Mouse (Mus musculus): Measurements from ENCODE around the gene Ubxn1.

Gene Ubxn1

GRCm38 (mm10) chr19:8844371-8845129 is 26.7 kb upstream of the Ubxn1 start:
- ChIA-PET CTCF (interaction anchor here in 3 of 4 experiments (0.6 to 1.4 kb wide), 5 partner anchors 32 to 265 kb away, joined by 3 to 5 read pairs (median 4); no protein-coding TSS in a partner anchor), POLR2A (interaction anchor here in 2 of 4 experiments (0.6 to 7.4 kb wide), 18 partner anchors 9 to 140 kb away, joined by 3 to 74 read pairs (median 4); partner anchors contain the start of genes 1810009A15Rik (in 2 of the 2), Gm49416 (in 2 of the 2), Slc3a2 (in 2 of the 2) and Eef1g (in 1 of the 2))

GRCm38 (mm10) chr19:8848356-8848755 is 22.9 kb upstream of the Ubxn1 start:
- CTCF ChIA-PET = interaction anchor here in 2 of 4 experiments (1.0 to 2.0 kb wide), 3 partner anchors 9 to 13 kb away, joined by 3 to 9 read pairs (median 4); no protein-coding TSS in a partner anchor

DNA sequence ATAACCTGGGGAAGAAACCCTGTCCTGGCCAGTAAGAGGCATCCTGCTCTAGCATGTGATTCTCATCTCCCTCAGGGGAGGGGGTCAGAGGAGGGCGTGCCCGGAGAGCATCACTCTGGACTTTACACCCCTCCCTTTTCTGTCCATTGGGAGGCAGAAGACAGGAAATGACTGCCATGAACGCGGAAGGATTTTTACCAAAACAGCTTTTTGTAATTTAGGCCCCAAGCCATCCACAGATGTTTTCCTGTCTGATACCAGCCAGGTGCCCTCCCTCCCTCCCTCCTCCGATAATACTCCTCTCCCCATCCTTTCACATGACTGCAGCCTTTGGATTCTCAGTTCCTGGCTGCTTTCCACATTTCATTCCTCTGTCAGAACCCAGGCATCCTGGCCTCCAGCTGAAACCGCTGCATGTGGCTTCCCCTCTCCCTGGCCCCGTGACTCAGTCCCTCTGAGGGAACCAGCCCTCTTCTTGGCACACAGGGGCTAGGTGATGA is 20.8 kb upstream of the Ubxn1 start, which contains the start of gene Lrrn4cl:
Gene Lrrn4cl (plus strand): TSS at position 367 of the 500 bp plus-strand sequence.
- CTCF ChIA-PET = interaction anchor here in 3 of 4 experiments (0.6 to 2.0 kb wide), 4 partner anchors 8 to 232 kb away, joined by 3 to 9 read pairs (median 4); partner anchors contain the start of gene Gng3 (in 1 of the 3)
- POLR2A ChIA-PET = interaction anchor here (0.6 to 7.4 kb wide), 38 partner anchors 11 to 232 kb away, joined by 3 to 74 read pairs (median 4); partner anchors contain the start of genes Gng3 (in 4 of the 4), 1810009A15Rik (in 3 of the 4), Gm49416 (in 3 of the 4) and Slc3a2 (in 2 of the 4)

More at GRCm38 (mm10) chr19:8848356-8848755, 22.9 kb upstream of the Ubxn1 start:
- POLR2A ChIA-PET = interaction anchor here in 2 of 4 experiments (0.6 to 7.4 kb wide), 19 partner anchors 9 to 147 kb away, joined by 3 to 74 read pairs (median 3); partner anchors contain the start of genes Gng3 (in 2 of the 2), Ttc9c (in 2 of the 2), Uqcc3 (in 2 of the 2) and 1810009A15Rik (in 1 of the 2)

- CTCF ChIA-PET = interaction anchor here in 2 of 4 experiments (0.8 to 2.6 kb wide), 13 partner anchors 9 to 239 kb away, joined by 3 to 8 read pairs (median 3); partner anchors contain the start of genes Gng3 (in 2 of the 2) and Eef1g (in 1 of the 2)
- POLR2A ChIA-PET = interaction anchor here (0.6 to 4.1 kb wide), 57 partner anchors 8 to 258 kb away, joined by 3 to 39 read pairs (median 5); partner anchors contain the start of genes 1810009A15Rik (in 4 of the 4), Gm49416 (in 4 of the 4), Gng3 (in 3 of the 4) and Ubxn1 (in 3 of the 4)
Observed at GRCm38 (mm10) chr19:8851639-8852038, 19.7 kb upstream of the Ubxn1 start.

GRCm38 (mm10) chr19:8852236-8852928 is 18.9 kb upstream of the Ubxn1 start:
- ChIA-PET CTCF (interaction anchor here in 2 of 4 experiments (0.6 to 2.6 kb wide), 15 partner anchors 8 to 238 kb away, joined by 3 to 8 read pairs (median 4); partner anchors contain the start of genes Gng3 (in 2 of the 2), Ahnak (in 1 of the 2) and Eef1g (in 1 of the 2)), POLR2A (interaction anchor here (0.7 to 4.1 kb wide), 75 partner anchors 9 to 257 kb away, joined by 3 to 39 read pairs (median 4); partner anchors contain the start of genes 1810009A15Rik (in 4 of the 4), Gm49416 (in 4 of the 4), Gng3 (in 3 of the 4) and Ubxn1 (in 3 of the 4))

DNA sequence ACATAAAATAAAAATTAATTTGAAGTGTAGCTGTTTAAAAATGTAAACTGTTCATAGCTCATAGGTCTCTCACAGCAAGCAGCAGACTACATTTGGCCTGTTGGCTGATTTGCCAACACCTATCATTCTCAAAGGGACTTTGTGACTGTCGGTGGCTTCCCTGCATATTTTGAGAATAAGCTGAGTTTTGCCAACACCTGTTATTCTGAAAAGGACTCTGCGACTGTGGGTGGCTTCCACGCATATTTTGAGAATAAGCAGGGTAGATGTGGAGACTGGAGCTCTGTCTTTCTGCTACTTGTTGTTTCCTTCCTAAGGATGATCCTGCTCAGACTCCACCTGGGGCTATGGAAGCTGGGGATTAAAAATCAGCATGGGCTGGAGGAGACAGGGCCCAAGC is 18.2 kb upstream of the Ubxn1 start:
- ChIA-PET CTCF (interaction anchor here in 2 of 4 experiments (0.6 to 2.6 kb wide), 5 partner anchors 63 to 206 kb away, joined by 3 to 8 read pairs (median 3); partner anchors contain the start of gene Ahnak (in 1 of the 2)), POLR2A (interaction anchor here (0.7 to 4.1 kb wide), 40 partner anchors 9 to 256 kb away, joined by 3 to 39 read pairs (median 5); partner anchors contain the start of genes 1810009A15Rik (in 3 of the 4), Gm49416 (in 3 of the 4), Gng3 (in 2 of the 4) and Uqcc3 (in 2 of the 4))

GRCm38 (mm10) chr19:8857689-8858088 is 13.6 kb upstream of the Ubxn1 start:
- CTCF ChIA-PET = interaction anchor here (0.6 to 2.6 kb wide), 17 partner anchors 9 to 254 kb away, joined by 3 to 14 read pairs (median 3); partner anchors contain the start of genes Ubxn1 (in 2 of the 4), Gng3 (in 1 of the 4) and Zbtb3 (in 1 of the 4)

GRCm38 (mm10) chr19:8859018-8859417 is 12.3 kb upstream of the Ubxn1 start:
- ChIA-PET POLR2A (interaction anchor here in 3 of 4 experiments (0.6 to 4.3 kb wide), 21 partner anchors 10 to 610 kb away, joined by 3 to 43 read pairs (median 3); partner anchors contain the start of genes 1810009A15Rik (in 3 of the 3), Gm49416 (in 3 of the 3), Ubxn1 (in 2 of the 3) and Ganab (in 1 of the 3)), CTCF (interaction anchor here (0.6 to 2.6 kb wide), 12 partner anchors 10 to 251 kb away, joined by 3 to 14 read pairs (median 6); partner anchors contain the start of genes Uqcc3 (in 1 of the 4) and Zbtb3 (in 1 of the 4))

More at GRCm38 (mm10) chr19:8857689-8858088, 13.6 kb upstream of the Ubxn1 start:
- POLR2A ChIA-PET = interaction anchor here in 3 of 4 experiments (0.7 to 4.3 kb wide), 11 partner anchors 12 to 252 kb away, joined by 3 to 43 read pairs (median 5); partner anchors contain the start of genes 1810009A15Rik (in 1 of the 3), Eef1g (in 1 of the 3), Ganab (in 1 of the 3) and Gm49416 (in 1 of the 3)

- POLR2A ChIA-PET = interaction anchor here in 1 of 4 experiments (1.0 kb wide), 1 partner anchor 14 kb away, joined by 3 read pairs; no protein-coding TSS in a partner anchor
Observed at GRCm38 (mm10) chr19:8864265-8864664, 7.0 kb upstream of the Ubxn1 start.

GRCm38 (mm10) chr19:8870381-8870780 is 915 bp upstream of the Ubxn1 start:
- POLR2A ChIA-PET = interaction anchor here (0.6 to 27.2 kb wide), 31 partner anchors 11 to 1057 kb away, joined by 3 to 851 read pairs (median 4); partner anchors contain the start of genes Uqcc3 (in 3 of the 4), 1810009A15Rik (in 2 of the 4), Ganab (in 2 of the 4) and Gm49403 (in 2 of the 4)
- CTCF ChIA-PET = interaction anchor here in 1 of 4 experiments (0.7 to 0.8 kb wide), 2 partner anchors 8 to 38 kb away, joined by 3 to 9 read pairs; no protein-coding TSS in a partner anchor

More at GRCm38 (mm10) chr19:8864265-8864664, 7.0 kb upstream of the Ubxn1 start:
- CTCF ChIA-PET = interaction anchor here in 1 of 4 experiments (0.9 kb wide), 1 partner anchor 242 kb away, joined by 3 read pairs; no protein-coding TSS in a partner anchor

DNA sequence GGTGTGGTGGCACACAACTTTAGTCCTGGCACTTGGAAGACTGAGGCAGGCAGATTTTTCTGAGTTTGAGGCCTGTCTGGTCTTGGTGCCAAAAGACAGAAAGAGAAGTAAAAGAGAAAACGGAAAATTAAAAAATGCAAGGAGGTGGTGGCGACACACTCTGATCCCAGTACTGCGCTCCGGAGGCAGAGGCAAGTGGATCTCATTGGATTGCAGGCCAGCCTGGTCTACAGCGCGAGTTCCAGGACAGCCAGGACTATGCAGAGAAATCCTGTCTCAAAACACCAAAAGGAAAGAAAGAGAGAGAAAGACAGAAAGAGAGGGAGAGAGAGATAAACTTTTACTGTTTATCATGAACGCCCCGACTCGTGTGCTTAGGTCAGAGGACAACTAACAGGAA is 458 bp upstream of the Ubxn1 start:
- ChIA-PET CTCF (interaction anchor here (0.6 to 1.0 kb wide), 8 partner anchors 8 to 153 kb away, joined by 3 to 9 read pairs (median 4); no protein-coding TSS in a partner anchor), POLR2A (interaction anchor here (0.5 to 27.2 kb wide), 90 partner anchors 10 to 1111 kb away, joined by 3 to 851 read pairs (median 4); partner anchors contain the start of genes Uqcc3 (in 4 of the 4), 1810009A15Rik (in 3 of the 4), Eef1g (in 3 of the 4) and Gm49403 (in 3 of the 4))

DNA sequence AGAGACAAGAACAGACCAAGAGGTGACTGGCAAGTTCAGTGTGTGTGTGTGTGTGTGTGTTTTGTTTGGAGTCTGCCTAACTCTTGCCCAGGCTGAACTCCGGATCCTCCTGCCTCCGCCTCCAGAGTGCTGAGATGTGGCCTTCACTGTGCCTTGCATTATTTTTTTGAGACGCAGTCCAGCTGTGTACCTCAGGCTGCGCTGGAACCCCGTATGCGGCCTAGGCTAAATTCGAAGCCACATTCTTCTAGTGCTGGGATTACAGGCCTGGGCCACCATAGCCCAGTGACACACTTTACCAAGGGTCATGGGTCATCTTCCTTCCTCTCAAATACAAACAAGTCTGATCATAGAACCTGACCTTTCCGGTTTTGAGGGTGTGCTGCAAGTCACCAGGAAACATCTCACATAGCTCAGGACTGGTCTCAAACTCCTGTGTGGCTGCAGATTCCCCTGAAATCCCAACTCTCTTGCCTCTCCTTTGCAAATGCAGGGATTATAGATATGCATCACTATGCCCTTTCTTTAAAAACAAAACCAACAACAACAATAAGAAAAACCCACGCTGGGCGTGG is 1.1 kb downstream of the Ubxn1 start:
- CTCF ChIA-PET = interaction anchor here in 2 of 4 experiments (0.6 to 0.7 kb wide), 3 partner anchors 8 to 1500 kb away, joined by 3 to 4 read pairs (median 3); partner anchors contain the start of gene Uqcc3 (in 1 of the 2)
- POLR2A ChIA-PET = interaction anchor here (0.6 to 27.2 kb wide), 43 partner anchors 9 to 1406 kb away, joined by 3 to 851 read pairs (median 4); partner anchors contain the start of genes 1810009A15Rik (in 4 of the 4), Gm49416 (in 4 of the 4), Uqcc3 (in 3 of the 4) and Ganab (in 2 of the 4)

GRCm38 (mm10) chr19:8875031-8875430 is 3.7 kb downstream of the Ubxn1 start:
- POLR2A ChIA-PET = interaction anchor here in 3 of 4 experiments (0.9 to 27.2 kb wide), 23 partner anchors 9 to 162 kb away, joined by 3 to 851 read pairs (median 4); partner anchors contain the start of genes 1810009A15Rik (in 3 of the 3), Gm49416 (in 3 of the 3), Eef1g (in 2 of the 3) and Ganab (in 2 of the 3)
- CTCF ChIA-PET = interaction anchor here in 2 of 4 experiments (0.6 to 1.1 kb wide), 3 partner anchors 11 to 100 kb away, joined by 3 to 5 read pairs (median 3); partner anchors contain the start of gene Tmem179b (in 1 of the 2)

DNA sequence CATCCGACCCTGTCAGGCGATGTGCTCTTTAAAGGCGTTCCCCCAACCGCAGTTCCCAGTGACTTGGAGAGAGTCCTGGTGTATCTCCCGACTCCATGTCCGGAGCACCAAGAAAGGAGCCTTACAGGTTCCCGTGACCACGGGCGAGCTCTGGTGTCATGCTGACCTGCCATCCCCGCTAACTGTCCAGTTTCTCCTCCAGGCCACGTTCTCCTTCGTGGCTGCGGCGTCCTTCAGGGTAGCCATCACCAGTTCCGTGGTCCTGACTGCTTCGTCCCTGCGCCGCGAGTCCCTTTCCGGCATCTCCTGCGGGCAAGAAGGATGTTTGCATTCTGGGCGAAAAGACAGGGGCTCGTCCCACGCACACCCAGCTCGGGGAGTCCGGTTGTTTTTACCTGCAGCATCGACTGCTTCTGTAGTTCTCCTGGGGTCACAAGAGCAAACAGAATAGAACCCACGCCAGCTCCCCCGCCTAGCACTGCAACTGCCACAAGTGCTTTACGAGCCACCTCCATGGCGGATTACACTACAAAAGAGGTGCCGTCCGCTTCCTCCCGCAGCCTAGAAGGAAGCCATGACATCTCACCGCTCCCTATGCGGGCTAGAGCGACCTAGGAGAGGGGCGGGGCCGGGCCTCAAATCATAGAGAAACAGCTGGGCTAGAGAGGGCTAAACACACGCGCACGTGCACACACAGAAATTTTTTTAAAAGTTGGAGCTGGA is 9.2 kb downstream of the Ubxn1 start, which contains the start of gene Uqcc3:
Gene Uqcc3 (minus strand): TSS at position 613 of the 723 bp plus-strand sequence.
- CTCF ChIA-PET = interaction anchor here in 1 of 4 experiments (0.7 to 1.5 kb wide), 3 partner anchors 8 to 22 kb away, joined by 3 to 4 read pairs (median 4); no protein-coding TSS in a partner anchor
- POLR2A ChIA-PET = interaction anchor here (0.5 to 27.2 kb wide), 94 partner anchors 1 to 238 kb away, joined by 3 to 851 read pairs (median 4); partner anchors contain the start of genes Ubxn1 (in 4 of the 4), 1810009A15Rik (in 3 of the 4), B3gat3 (in 3 of the 4) and Eef1g (in 3 of the 4)
